Mouse (Mus musculus): ENCODE measurements at regions not wholly inside any gene's neighbourhood (a gene's known extent, or its start where the extent isn't known, plus 50 kb on each side); places are given as distances from the start of the nearest gene placed in this dataset.

DNA sequence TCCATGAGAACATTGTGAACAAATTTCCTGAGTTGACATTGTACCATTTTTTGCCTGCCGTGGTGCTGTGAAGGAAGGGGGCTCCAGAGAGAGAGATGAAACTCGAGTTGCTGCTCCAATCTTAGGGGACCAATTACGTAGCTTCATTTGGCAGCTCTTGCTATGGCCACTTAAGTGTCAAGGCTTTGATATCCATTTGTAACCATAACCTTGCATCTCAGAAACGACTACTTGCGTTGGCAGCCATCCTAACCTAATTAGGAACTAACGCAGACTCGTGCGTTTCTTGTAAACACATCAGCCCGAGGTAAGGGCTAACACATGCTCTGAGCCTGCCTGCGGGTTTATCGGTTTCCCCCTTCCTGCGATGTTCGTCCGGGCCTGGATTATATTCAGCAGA is 108.0 kb upstream of the Tspan8 start:
- H3K4me1 ChIP-seq (replicated peaks; ENCODE audit: control insufficient read depth, insufficient read depth): no peaks in the 10 kb centered on the region
- DNase-seq (ENCODE audit: low spot score): no peak
- H3K9me3 ChIP-seq (ENCODE audit: control insufficient read depth, low read length): no peaks in the 10 kb centered on the region
- 0 out of 2 replicates have a peak overlapping the region, but pooled peaks have one; percentile 11 for H3K4me2 ChIP-seq (replicated peaks; ENCODE audit: low read depth)
- WGBS: 32% methylated on average over 14 of the region's 14 CpGs
- H3K9ac ChIP-seq (ENCODE audit: low read length): no peak overlapping the region
- TF ChIP-seq EP300 (optimal IDR thresholded peaks at IDR 0.05) (no peak), CTCF (IDR thresholded peaks at IDR 0.05; ENCODE audit: low read depth) (no peak)
- no peaks in the 10 kb centered on the region for H3K36me3 ChIP-seq (ENCODE audit: control insufficient read depth, insufficient read depth, low read length)
- H3K4me3 ChIP-seq (ENCODE audit: low read depth, low read length): no peak overlapping the region
- ATAC-seq (ENCODE audit: low FRiP score, low TSS enrichment): no peak
- H3K27me3 ChIP-seq (ENCODE audit: control insufficient read depth, insufficient read depth, low read length): no peaks in the 10 kb centered on the region
- H3K27ac ChIP-seq (replicated peaks): no peak overlapping the region

DNA sequence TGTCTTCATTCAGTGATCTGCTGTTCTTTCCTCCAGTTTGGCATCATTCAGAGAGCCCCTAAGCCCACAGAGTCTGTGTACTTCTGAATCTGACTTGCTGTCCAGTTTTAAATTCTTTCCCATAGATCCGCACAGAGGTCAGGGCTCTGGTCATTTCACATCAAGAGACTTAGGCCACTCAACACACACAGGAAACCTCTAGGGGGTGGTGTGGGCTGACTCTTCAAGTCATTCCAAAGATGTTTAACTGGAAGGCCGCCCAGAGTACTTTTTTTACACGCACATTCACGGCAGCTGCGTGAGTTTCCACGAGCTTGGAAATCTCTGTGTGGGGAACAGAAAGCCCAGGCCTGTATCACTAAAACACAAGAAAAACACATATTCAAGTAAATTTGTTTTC is 102.7 kb upstream of the Tspan8 start:
- DNase-seq (ENCODE audit: low spot score) (peak; percentile 54), ATAC-seq (ENCODE audit: low FRiP score, low TSS enrichment) (no peak)
- 20% methylated on average over 6 of the region's 6 CpGs for WGBS
- Histone ChIP-seq H3K9me3 (ENCODE audit: control insufficient read depth, low read length) (no peaks in the 10 kb centered on the region), H3K4me2 (replicated peaks; ENCODE audit: low read depth) (no peak overlapping the region), H3K36me3 (ENCODE audit: control insufficient read depth, insufficient read depth, low read length) (no peaks in the 10 kb centered on the region), H3K9ac (ENCODE audit: low read length) (no peak overlapping the region), H3K27me3 (ENCODE audit: control insufficient read depth, insufficient read depth, low read length) (no peaks in the 10 kb centered on the region), H3K4me3 (ENCODE audit: low read depth, low read length) (no peak overlapping the region), H3K4me1 (replicated peaks; ENCODE audit: control insufficient read depth, insufficient read depth) (no peaks in the 10 kb centered on the region), H3K27ac (replicated peaks) (no peak overlapping the region)
- TF ChIP-seq CTCF (IDR thresholded peaks at IDR 0.05; ENCODE audit: low read depth) (peak; percentile 69), EP300 (optimal IDR thresholded peaks at IDR 0.05) (no peak)

DNA sequence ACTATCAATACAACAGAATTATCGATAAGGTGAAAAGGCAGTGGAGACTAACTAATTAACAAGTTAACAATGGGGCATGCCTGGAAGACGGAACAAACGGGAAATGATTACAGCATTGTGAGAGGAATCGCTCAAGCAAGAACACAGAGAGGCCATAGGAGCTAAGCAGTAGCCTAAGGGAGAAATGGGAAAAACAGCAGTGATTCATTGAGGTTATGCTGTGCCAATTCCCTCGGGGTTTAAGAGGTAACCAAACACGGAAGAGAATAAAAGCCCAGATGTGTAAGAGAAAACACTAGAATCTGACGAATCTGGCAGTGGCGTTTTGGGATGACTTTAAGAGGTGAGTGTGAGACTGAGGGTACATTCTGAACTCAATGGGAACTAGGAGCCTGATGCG is 100.5 kb upstream of the Tspan8 start:
- Histone ChIP-seq H3K36me3 (ENCODE audit: control insufficient read depth, insufficient read depth, low read length) (no peaks in the 10 kb centered on the region), H3K4me1 (replicated peaks; ENCODE audit: control insufficient read depth, insufficient read depth) (no peaks in the 10 kb centered on the region), H3K27ac (replicated peaks) (no peak overlapping the region), H3K4me2 (replicated peaks; ENCODE audit: low read depth) (no peak overlapping the region), H3K27me3 (ENCODE audit: control insufficient read depth, insufficient read depth, low read length) (no peaks in the 10 kb centered on the region), H3K9ac (ENCODE audit: low read length) (no peak overlapping the region), H3K4me3 (ENCODE audit: low read depth, low read length) (no peak overlapping the region), H3K9me3 (ENCODE audit: control insufficient read depth, low read length) (no peaks in the 10 kb centered on the region)
- ATAC-seq (ENCODE audit: low FRiP score, low TSS enrichment) (no peak), DNase-seq (ENCODE audit: low spot score) (no peak)
- TF ChIP-seq CTCF (IDR thresholded peaks at IDR 0.05; ENCODE audit: low read depth): no peak
- no peak for TF ChIP-seq EP300 (optimal IDR thresholded peaks at IDR 0.05)
- WGBS: 64% methylated on average over 9 of the region's 9 CpGs

DNA sequence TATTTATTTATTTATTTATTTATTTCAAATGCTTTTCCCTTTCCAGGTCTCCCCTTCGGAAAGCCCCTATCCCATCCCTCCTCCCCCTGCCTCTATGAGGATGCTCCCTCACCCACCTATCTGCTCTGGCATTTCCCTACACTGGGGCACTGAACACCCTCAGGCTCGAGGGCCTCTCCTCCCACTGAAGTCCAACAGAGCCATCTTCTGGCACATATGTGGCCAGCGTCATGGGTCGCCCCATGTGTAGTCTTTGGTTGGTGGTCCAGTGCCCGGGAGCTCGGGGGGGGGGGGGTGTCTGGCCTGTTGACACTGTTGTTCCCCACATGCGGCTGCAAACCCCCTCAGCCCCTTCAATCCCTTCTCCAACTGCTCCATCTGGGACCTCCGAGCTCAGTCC is 99.6 kb upstream of the Tspan8 start:
- DNase-seq (ENCODE audit: low spot score): no peak
- Histone ChIP-seq H3K27me3 (ENCODE audit: control insufficient read depth, insufficient read depth, low read length) (no peaks in the 10 kb centered on the region), H3K36me3 (ENCODE audit: control insufficient read depth, insufficient read depth, low read length) (no peaks in the 10 kb centered on the region), H3K27ac (replicated peaks) (no peak overlapping the region), H3K9ac (ENCODE audit: low read length) (no peak overlapping the region), H3K4me2 (replicated peaks; ENCODE audit: low read depth) (no peak overlapping the region), H3K4me1 (replicated peaks; ENCODE audit: control insufficient read depth, insufficient read depth) (no peaks in the 10 kb centered on the region), H3K4me3 (ENCODE audit: low read depth, low read length) (no peak overlapping the region), H3K9me3 (ENCODE audit: control insufficient read depth, low read length) (no peaks in the 10 kb centered on the region)
- WGBS: 91% methylated on average over 8 of the region's 8 CpGs
- TF ChIP-seq CTCF (IDR thresholded peaks at IDR 0.05; ENCODE audit: low read depth) (no peak), EP300 (optimal IDR thresholded peaks at IDR 0.05) (no peak)
- no peak for ATAC-seq (ENCODE audit: low FRiP score, low TSS enrichment)

DNA sequence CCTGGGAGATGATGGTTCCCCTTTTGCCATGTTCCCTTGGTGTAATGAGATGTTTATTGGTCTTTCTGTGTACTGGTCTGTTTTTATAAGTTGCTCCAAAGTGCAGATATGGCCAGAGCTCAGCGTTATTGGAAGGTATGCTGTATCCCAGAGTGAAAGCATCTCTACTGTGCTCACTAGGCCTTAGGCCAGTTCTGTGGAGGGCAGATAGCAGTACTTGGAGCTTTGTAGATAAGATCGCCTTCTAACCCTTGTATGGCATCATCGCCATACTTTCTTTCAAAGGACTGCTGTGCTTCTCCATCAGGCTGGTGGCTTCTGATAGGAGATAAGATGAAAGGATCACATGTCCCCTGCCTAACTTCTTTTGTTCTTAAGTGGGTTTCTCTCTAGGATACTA is 94.0 kb upstream of the Tspan8 start:
- H3K4me1 ChIP-seq (replicated peaks; ENCODE audit: control insufficient read depth, insufficient read depth): no peaks in the 10 kb centered on the region
- DNase-seq (ENCODE audit: low spot score): no peak
- no peak overlapping the region for H3K4me3 ChIP-seq (ENCODE audit: low read depth, low read length)
- no peak overlapping the region for H3K4me2 ChIP-seq (replicated peaks; ENCODE audit: low read depth)
- H3K9ac ChIP-seq (ENCODE audit: low read length): no peak overlapping the region
- 85% methylated on average over 3 of the region's 3 CpGs for WGBS
- no peaks in the 10 kb centered on the region for H3K9me3 ChIP-seq (ENCODE audit: control insufficient read depth, low read length)
- TF ChIP-seq CTCF (IDR thresholded peaks at IDR 0.05; ENCODE audit: low read depth): no peak
- TF ChIP-seq EP300 (optimal IDR thresholded peaks at IDR 0.05): no peak
- H3K27me3 ChIP-seq (ENCODE audit: control insufficient read depth, insufficient read depth, low read length): no peaks in the 10 kb centered on the region
- no peak overlapping the region for H3K27ac ChIP-seq (replicated peaks)
- no peaks in the 10 kb centered on the region for H3K36me3 ChIP-seq (ENCODE audit: control insufficient read depth, insufficient read depth, low read length)
- ATAC-seq (ENCODE audit: low FRiP score, low TSS enrichment): no peak

DNA sequence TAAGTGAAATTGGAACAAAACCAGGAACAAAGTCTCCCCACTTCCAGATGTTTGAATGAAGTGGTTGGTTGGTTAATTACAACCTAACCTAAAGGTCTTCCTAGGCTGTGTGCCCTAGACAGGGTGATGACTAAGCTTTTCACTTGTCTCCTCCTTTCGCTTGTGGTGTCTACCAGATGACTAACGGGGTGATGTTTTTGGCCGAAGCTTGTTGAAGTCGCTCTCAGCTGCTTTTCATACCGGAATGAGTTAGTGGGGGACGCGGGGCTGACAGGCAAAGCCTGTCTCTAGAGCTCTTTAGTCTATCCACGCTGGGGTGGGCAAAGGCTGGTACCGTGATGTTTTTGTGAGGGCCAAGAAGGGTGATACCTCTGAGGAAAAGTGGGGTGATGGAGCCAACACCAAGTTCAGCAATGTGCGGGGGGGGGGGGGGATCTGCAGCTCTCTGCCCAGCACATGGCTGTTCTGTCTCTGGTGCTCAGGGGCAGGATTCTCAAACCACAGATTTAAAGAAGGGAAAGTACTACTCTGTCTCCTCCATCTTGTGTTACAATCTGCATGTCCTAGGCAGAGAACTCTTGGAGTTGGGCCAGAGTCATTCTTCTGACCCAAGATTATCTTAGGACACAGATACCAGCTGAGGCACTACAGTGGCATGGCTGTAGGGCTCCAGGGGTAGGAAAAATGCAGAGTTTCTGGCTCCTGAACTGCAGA is 73.8 kb upstream of the Tspan8 start:
- TF ChIP-seq EP300 (optimal IDR thresholded peaks at IDR 0.05) (no peak), CTCF (IDR thresholded peaks at IDR 0.05; ENCODE audit: low read depth) (no peak)
- ATAC-seq (ENCODE audit: low FRiP score, low TSS enrichment) (no peak), DNase-seq (ENCODE audit: low spot score) (no peak)
- Histone ChIP-seq H3K27me3 (ENCODE audit: control insufficient read depth, insufficient read depth, low read length) (no peaks in the 10 kb centered on the region), H3K4me1 (replicated peaks; ENCODE audit: control insufficient read depth, insufficient read depth) (no peaks in the 10 kb centered on the region), H3K4me2 (replicated peaks; ENCODE audit: low read depth) (no peak overlapping the region), H3K4me3 (ENCODE audit: low read depth, low read length) (no peak overlapping the region), H3K36me3 (ENCODE audit: control insufficient read depth, insufficient read depth, low read length) (no peaks in the 10 kb centered on the region), H3K27ac (replicated peaks) (no peak overlapping the region), H3K9me3 (ENCODE audit: control insufficient read depth, low read length) (no peaks in the 10 kb centered on the region), H3K9ac (ENCODE audit: low read length) (no peak overlapping the region)
- 95% methylated on average over 9 of the region's 10 CpGs for WGBS

Data from stomach, postnatal 0 days (tissue).